Mouse (Mus musculus): ENCODE measurements around the gene 1110002E22Rik.

Gene 1110002E22Rik

GRCm38 (mm10) chr3:138064732-138065645 lies at the start of gene 1110002E22Rik:
TSS of gene 1110002E22Rik (plus strand) at chr3:138065052.
- DNase-seq (ENCODE audit: extremely low spot score): no peak

GRCm38 (mm10) chr3:138016810-138017209 lies 48.0 kb upstream of the 1110002E22Rik start:
- no peak for DNase-seq (ENCODE audit: extremely low spot score)

GRCm38 (mm10) chr3:138022003-138022402 lies 42.8 kb upstream of the 1110002E22Rik start:
- DNase-seq (ENCODE audit: extremely low spot score): no peak

GRCm38 (mm10) chr3:138022651-138023050 lies 42.2 kb upstream of the 1110002E22Rik start:
- DNase-seq (ENCODE audit: extremely low spot score): no peak

GRCm38 (mm10) chr3:138026286-138026685 lies 38.6 kb upstream of the 1110002E22Rik start:
- DNase-seq (ENCODE audit: extremely low spot score): no peak

GRCm38 (mm10) chr3:138027575-138028362 lies 37.1 kb upstream of the 1110002E22Rik start:
- no peak for DNase-seq (ENCODE audit: extremely low spot score)

GRCm38 (mm10) chr3:138029351-138029750 lies 35.5 kb upstream of the 1110002E22Rik start:
- no peak for DNase-seq (ENCODE audit: extremely low spot score)

- no peak for DNase-seq (ENCODE audit: extremely low spot score)
Measured at GRCm38 (mm10) chr3:138030563-138030962, 34.3 kb upstream of the 1110002E22Rik start.

GRCm38 (mm10) chr3:138033986-138034385 lies 30.9 kb upstream of the 1110002E22Rik start:
- DNase-seq (ENCODE audit: extremely low spot score): no peak

GRCm38 (mm10) chr3:138040938-138041337 lies 23.9 kb upstream of the 1110002E22Rik start:
- no peak for DNase-seq (ENCODE audit: extremely low spot score)

- no peak for DNase-seq (ENCODE audit: extremely low spot score)
Measured at GRCm38 (mm10) chr3:138041591-138042301, 23.1 kb upstream of the 1110002E22Rik start.

GRCm38 (mm10) chr3:138043316-138043715 lies 21.5 kb upstream of the 1110002E22Rik start:
- DNase-seq (ENCODE audit: extremely low spot score): no peak

GRCm38 (mm10) chr3:138049555-138049954 lies 15.3 kb upstream of the 1110002E22Rik start:
- no peak for DNase-seq (ENCODE audit: extremely low spot score)

- DNase-seq (ENCODE audit: extremely low spot score): no peak
Measured at GRCm38 (mm10) chr3:138050772-138051171, 14.1 kb upstream of the 1110002E22Rik start.

- DNase-seq (ENCODE audit: extremely low spot score): no peak
Measured at GRCm38 (mm10) chr3:138051431-138051830, 13.4 kb upstream of the 1110002E22Rik start.

- no peak for DNase-seq (ENCODE audit: extremely low spot score)
Measured at GRCm38 (mm10) chr3:138053969-138054368, 10.9 kb upstream of the 1110002E22Rik start.

- no peak for DNase-seq (ENCODE audit: extremely low spot score)
Measured at GRCm38 (mm10) chr3:138056976-138057375, 7.9 kb upstream of the 1110002E22Rik start.

GRCm38 (mm10) chr3:138058226-138058625 lies 6.6 kb upstream of the 1110002E22Rik start:
- no peak for DNase-seq (ENCODE audit: extremely low spot score)

GRCm38 (mm10) chr3:138060429-138060828 lies 4.4 kb upstream of the 1110002E22Rik start:
- DNase-seq (ENCODE audit: extremely low spot score): no peak

GRCm38 (mm10) chr3:138061205-138061911 lies 3.5 kb upstream of the 1110002E22Rik start:
- DNase-seq (ENCODE audit: extremely low spot score): no peak

GRCm38 (mm10) chr3:138062673-138063072 lies 2.2 kb upstream of the 1110002E22Rik start:
- DNase-seq (ENCODE audit: extremely low spot score): no peak

Data from embryo, embryonic 9.5 days (tissue).